Mouse (Mus musculus) forebrain, embryonic 13.5 days (tissue): Measurements from ENCODE around the gene Efna2. TPM values are rescaled to one million over a fixed set of nuclear protein-coding genes. Genes with fewer than 3 reads are reported as not detected.

Experiments used
- ATAC-seq: fragments of 200-750 bp; cut with Nextera tagmentation; 2 replicates; pipeline ENCODE4 v1.8.0; 2017
- H3K27ac ChIP-seq: fragments of 300-500 bp; sonication (generic); 2 replicates; pipeline ENCODE4 v1.5.1; 2015; ENCODE audit warnings: inconsistent platforms, mild to moderate bottlenecking, moderate library complexity
- H3K27me3 ChIP-seq: fragments of 300-500 bp; sonication (generic); 2 replicates; pipeline ENCODE4 v1.6.1; 2015; ENCODE audit warnings: mild to moderate bottlenecking, inconsistent platforms
- H3K36me3 ChIP-seq: fragments of 300-500 bp; sonication (generic); 2 replicates; pipeline ENCODE4 v1.6.1; 2015; ENCODE audit warnings: mild to moderate bottlenecking, inconsistent platforms; ENCODE audit not compliant: poor library complexity, severe bottlenecking
- H3K4me1 ChIP-seq: fragments of 300-500 bp; sonication (generic); 2 replicates; pipeline ENCODE4 v1.6.1; 2015; ENCODE audit warnings: inconsistent platforms
- H3K4me2 ChIP-seq: fragments of 300-500 bp; sonication (generic); 2 replicates; pipeline ENCODE4 v1.6.1; 2015; ENCODE audit warnings: inconsistent platforms, mild to moderate bottlenecking, moderate library complexity
- H3K4me3 ChIP-seq: fragments of 300-500 bp; sonication (generic); 2 replicates; pipeline ENCODE4 v1.5.1; 2015; ENCODE audit warnings: mild to moderate bottlenecking, inconsistent platforms
- H3K9ac ChIP-seq: fragments of 300-500 bp; sonication (generic); 2 replicates; pipeline ENCODE4 v1.6.1; 2015; ENCODE audit warnings: mild to moderate bottlenecking, inconsistent platforms
- H3K9me3 ChIP-seq: fragments of 300-500 bp; sonication (generic); replicated peaks from 2 replicates; pipeline ENCODE4 v1.6.1; 2016; ENCODE audit warnings: inconsistent platforms
- WGBS: fragments of 180-500 bp; shearing (Covaris S2); methylation state at CpG from one replicate; pipeline ENCODE4 v1.1.7; 2015; 5-methylcytosine and 5-hydroxymethylcytosine counted together
- polyA plus RNA-seq: library from polyadenylated mRNA; unstranded; fragments of >200 nt; fragmentation: Nextera tagmentation; extraction: Ambion mirVana; gene quantifications from 2 replicates; pipeline ENCODE4 v1.2.1, GENCODE M21; 2015

The Efna2 gene
- polyA plus RNA-seq, 1 experiment from 2014 or later = 19.5 TPM

GRCm38 (mm10) chr10:80238306-80238705 is 59.0 kb downstream of the Efna2 start:
- WGBS = 94% methylated on average over 3 of the region's 3 CpGs
- ATAC-seq = no peak
- Histone ChIP-seq H3K4me2 (no peak overlapping the region), H3K9me3 (no peaks in the 10 kb centered on the region), H3K9ac (no peak overlapping the region), H3K27me3 (no peaks in the 10 kb centered on the region), H3K4me3 (no peak overlapping the region), H3K4me1 (peaks cover 17% of the 10 kb centered on the region), H3K27ac (no peak overlapping the region), H3K36me3 (peaks cover 97% of the 10 kb centered on the region)

Other genes starting within 250 kb of the Efna2 start
- gene Wdr18, start 219.3 kb upstream of the Efna2 start, polyA plus RNA-seq = 80.2 and 94.8 TPM in 2 replicates
- 0.38 and 0.57 TPM in 2 replicates for gene Grin3b, start 208.8 kb upstream of the Efna2 start, polyA plus RNA-seq
- gene Tmem259, start 195.2 kb upstream of the Efna2 start, polyA plus RNA-seq = 11.2 and 12.0 TPM in 2 replicates
- gene Cnn2, start 190.9 kb upstream of the Efna2 start, polyA plus RNA-seq = 30.0 and 32.2 TPM in 2 replicates
- gene Abca7, start 183.0 kb upstream of the Efna2 start, polyA plus RNA-seq = 3.1 and 3.9 TPM in 2 replicates
- 1.2 and 1.3 TPM in 2 replicates for gene Arhgap45, start 162.8 kb upstream of the Efna2 start, polyA plus RNA-seq
- gene Polr2e, start 139.7 kb upstream of the Efna2 start, polyA plus RNA-seq = 193 and 199 TPM in 2 replicates
- 487 and 489 TPM in 2 replicates for gene Gpx4, start 132.3 kb upstream of the Efna2 start, polyA plus RNA-seq
- gene Sbno2, start 73.9 kb upstream of the Efna2 start, polyA plus RNA-seq = 11.6 and 13.6 TPM in 2 replicates
- gene Stk11, start 63.7 kb upstream of the Efna2 start, polyA plus RNA-seq = 20.7 and 21.6 TPM in 2 replicates
- 454 and 459 TPM in 2 replicates for gene Atp5d, start 40.9 kb upstream of the Efna2 start, polyA plus RNA-seq
- 21.2 and 26.8 TPM in 2 replicates for gene Cbarp, start 38.6 kb upstream of the Efna2 start, polyA plus RNA-seq
- gene Midn, start 31.2 kb upstream of the Efna2 start, polyA plus RNA-seq = 35.1 and 37.9 TPM in 2 replicates
- 274 and 308 TPM in 2 replicates for gene Cirbp, start 13.5 kb upstream of the Efna2 start, polyA plus RNA-seq
- 12.2 and 12.6 TPM in 2 replicates for gene 1600002K03Rik, start 6.5 kb upstream of the Efna2 start, polyA plus RNA-seq
- gene Mum1, start 47.0 kb downstream of the Efna2 start, polyA plus RNA-seq = 62.1 and 64.7 TPM in 2 replicates
- 267 and 274 TPM in 2 replicates for gene Ndufs7, start 69.6 kb downstream of the Efna2 start, polyA plus RNA-seq
- gene Gamt, start 81.5 kb downstream of the Efna2 start, polyA plus RNA-seq = 18.2 and 18.3 TPM in 2 replicates
- 61.7 and 64.9 TPM in 2 replicates for gene Dazap1, start 82.0 kb downstream of the Efna2 start, polyA plus RNA-seq
- 805 and 828 TPM in 2 replicates for gene Rps15, start 113.0 kb downstream of the Efna2 start, polyA plus RNA-seq
- gene Apc2, start 116.5 kb downstream of the Efna2 start, polyA plus RNA-seq = 129 and 140 TPM in 2 replicates
- gene 2310011J03Rik, start 141.1 kb downstream of the Efna2 start, polyA plus RNA-seq = 42.7 and 43.3 TPM in 2 replicates
- gene Pcsk4, start 150.0 kb downstream of the Efna2 start, polyA plus RNA-seq = 2.9 and 3.0 TPM in 2 replicates
- gene Reep6, start 150.5 kb downstream of the Efna2 start, polyA plus RNA-seq = 2.0 and 3.0 TPM in 2 replicates
- 0.18 and 0.21 TPM in 2 replicates for gene Adamtsl5, start 168.9 kb downstream of the Efna2 start, polyA plus RNA-seq
- 0.40 and 0.64 TPM in 2 replicates for gene Plk5, start 177.0 kb downstream of the Efna2 start, polyA plus RNA-seq
- gene Mex3d, start 208.2 kb downstream of the Efna2 start, polyA plus RNA-seq = 15.5 and 16.6 TPM in 2 replicates
- 304 and 319 TPM in 2 replicates for gene Mbd3, start 220.1 kb downstream of the Efna2 start, polyA plus RNA-seq
- 593 and 623 TPM in 2 replicates for gene Uqcr11, start 227.3 kb downstream of the Efna2 start, polyA plus RNA-seq